Mouse (Mus musculus): ENCODE data around the gene Cyfip2.
"Not testable (repeated sequence)": the region's sequence is repeated elsewhere in the genome, so short reads cannot be mapped to it uniquely, and the experiment has no call there.

Gene Cyfip2

GRCm38 (mm10) chr11:46230184-46230583 lies 82.5 kb downstream of the Cyfip2 start:
- DNase-seq: no peak

- DNase-seq: no peak
These were observed 87.3 kb downstream of the Cyfip2 start for GRCm38 (mm10) chr11:46225345-46225744.

GRCm38 (mm10) chr11:46223575-46223974 lies 89.1 kb downstream of the Cyfip2 start:
- no peak for DNase-seq

- no peak for DNase-seq
These were observed 92.4 kb downstream of the Cyfip2 start for GRCm38 (mm10) chr11:46220211-46220610.

- DNase-seq: no peak
These were observed 93.3 kb downstream of the Cyfip2 start for GRCm38 (mm10) chr11:46219380-46219779.

- DNase-seq: peak in 1 of 2 experiments; percentile 11
These were observed 94.1 kb downstream of the Cyfip2 start for GRCm38 (mm10) chr11:46218584-46218983.

- DNase-seq: no peak
These were observed 95.0 kb downstream of the Cyfip2 start for GRCm38 (mm10) chr11:46217686-46218085.

- DNase-seq: peak; percentile 63 to 70
These were observed 96.0 kb downstream of the Cyfip2 start for GRCm38 (mm10) chr11:46216669-46217068.

GRCm38 (mm10) chr11:46215354-46215753 lies 97.3 kb downstream of the Cyfip2 start:
- DNase-seq: peak; percentile 79 to 87

- DNase-seq: no peak
These were observed 98.1 kb downstream of the Cyfip2 start for GRCm38 (mm10) chr11:46214368-46215230.

GRCm38 (mm10) chr11:46213844-46214243 lies 98.8 kb downstream of the Cyfip2 start:
- no peak for DNase-seq

- DNase-seq: no peak
These were observed 100.8 kb downstream of the Cyfip2 start for GRCm38 (mm10) chr11:46211858-46212257.

GRCm38 (mm10) chr11:46209884-46210283 lies 102.8 kb downstream of the Cyfip2 start:
- no peak for DNase-seq

GRCm38 (mm10) chr11:46205639-46206409 lies 106.8 kb downstream of the Cyfip2 start:
- no peak for DNase-seq

GRCm38 (mm10) chr11:46204841-46205240 lies 107.8 kb downstream of the Cyfip2 start:
- no peak for DNase-seq

GRCm38 (mm10) chr11:46202547-46202887 lies 110.1 kb downstream of the Cyfip2 start:
- no peak for DNase-seq

GRCm38 (mm10) chr11:46201636-46202546 lies 110.8 kb downstream of the Cyfip2 start:
- no peak for DNase-seq

GRCm38 (mm10) chr11:46200664-46201063 lies 112.0 kb downstream of the Cyfip2 start:
- peak; percentile 17 to 20 for DNase-seq

GRCm38 (mm10) chr11:46194175-46194574 lies 118.5 kb downstream of the Cyfip2 start:
- no peak for DNase-seq

- DNase-seq: no peak
These were observed 124.4 kb downstream of the Cyfip2 start for GRCm38 (mm10) chr11:46188283-46188682.

GRCm38 (mm10) chr11:46185486-46185885 lies 127.2 kb downstream of the Cyfip2 start:
- DNase-seq: peak; percentile 17 to 37

- DNase-seq: no peak
These were observed 127.7 kb downstream of the Cyfip2 start for GRCm38 (mm10) chr11:46184946-46185345.

- not testable (repeated sequence) for DNase-seq
These were observed 130.6 kb downstream of the Cyfip2 start for GRCm38 (mm10) chr11:46182031-46182430.

Measured in cerebellum, postnatal 10 days (tissue).